Mouse (Mus musculus) brain, embryonic 14.5 days (tissue): ENCODE results near the gene Mfsd1.

Experiments
- CTCF ChIP-seq: fragments of 200-500 bp; IDR thresholded peaks from 2 replicates; pipeline ENCODE4 v1.5.1; 2012; ENCODE audit warnings: inconsistent platforms, mild to moderate bottlenecking, moderate library complexity, borderline replicate concordance; ENCODE audit not compliant: insufficient read depth, insufficient read length; ENCODE audit errors: extremely low read depth
- POLR2A ChIP-seq: fragments of 200-500 bp; IDR thresholded peaks from 2 replicates; pipeline ENCODE4 v1.6.1; 2012; ENCODE audit warnings: mild to moderate bottlenecking, inconsistent platforms, borderline replicate concordance; ENCODE audit not compliant: poor library complexity, insufficient read depth, insufficient read length, severe bottlenecking; ENCODE audit errors: extremely low read depth

DNA sequence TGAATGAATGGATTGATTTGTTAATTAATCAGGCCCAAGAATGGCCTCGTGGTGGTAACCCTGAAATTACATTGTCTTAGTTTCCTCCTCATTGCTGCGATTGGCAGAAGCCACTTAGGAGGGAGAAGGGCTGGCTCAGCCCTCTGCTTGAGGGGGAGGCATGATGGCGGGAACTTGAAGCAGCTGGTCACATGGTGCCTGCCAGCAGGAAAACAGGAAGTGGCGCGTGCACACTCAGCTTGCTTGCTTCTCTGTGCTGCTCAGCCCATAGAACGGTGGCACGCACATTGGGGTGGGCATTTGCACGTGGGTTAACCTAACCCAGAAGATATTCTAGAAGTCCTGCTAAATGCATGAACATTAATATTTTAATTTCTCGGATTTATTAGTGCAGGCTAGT is 4.9 kb downstream of the Mfsd1 start:
- TF ChIP-seq CTCF (no peak), POLR2A (no peak)
